Mouse (Mus musculus) layer of hippocampus, adult 9-10 months (tissue): ENCODE measurements around the gene Rnf220.

Source experiments
- DNase-seq: peaks from one replicate; pipeline ENCODE4 v3.0.0; 2022; ENCODE audit warnings: low spot score

The Rnf220 gene

GRCm38 (mm10) chr4:117489566-117489965 is 7.3 kb downstream of the Rnf220 start:
- no peak for DNase-seq

- no peak for DNase-seq
These were observed 9.4 kb downstream of the Rnf220 start for GRCm38 (mm10) chr4:117487471-117487870.

- no peak for DNase-seq
These were observed 10.7 kb downstream of the Rnf220 start for GRCm38 (mm10) chr4:117486188-117486587.

GRCm38 (mm10) chr4:117485045-117485780 is 11.6 kb downstream of the Rnf220 start:
- no peak for DNase-seq

DNA sequence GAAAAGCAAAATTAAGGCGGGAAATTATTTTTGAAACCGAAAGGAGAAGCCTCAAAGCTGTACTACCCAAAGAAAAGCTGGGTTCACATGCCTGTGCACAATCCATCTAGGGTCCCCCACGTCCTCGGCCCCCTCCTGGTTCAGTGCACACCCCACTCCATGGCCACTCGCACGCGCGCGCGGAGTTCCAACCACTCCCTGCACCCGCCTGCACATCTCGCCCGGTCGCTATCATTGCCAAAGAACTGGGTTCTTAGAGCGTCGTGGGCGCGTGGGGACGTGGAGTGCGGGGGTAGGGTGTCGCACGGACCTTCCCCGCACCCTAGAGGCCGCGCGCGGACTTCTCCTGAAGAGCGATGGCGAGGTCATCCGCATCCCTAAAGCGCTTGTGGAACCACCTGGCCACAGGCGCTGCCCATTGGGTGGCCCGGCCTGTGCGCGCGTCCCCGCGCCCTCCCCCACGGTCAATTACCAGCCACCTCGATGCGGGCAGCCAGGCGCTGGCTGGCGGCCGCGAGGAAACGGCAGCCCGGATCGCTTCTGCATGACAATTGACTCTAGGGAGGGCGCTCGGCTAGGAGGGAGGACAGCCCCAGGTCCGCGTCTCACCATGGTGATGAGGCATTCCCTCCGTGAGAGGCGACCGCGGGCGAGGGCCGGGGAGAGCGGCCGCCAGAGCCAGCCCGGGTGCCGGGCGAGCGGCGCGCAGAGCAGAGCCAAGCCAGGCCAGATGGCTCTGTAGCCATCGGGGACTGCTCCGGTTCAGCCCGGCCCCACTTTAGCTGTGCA is 12.4 kb downstream of the Rnf220 start:
- DNase-seq: no peak

- DNase-seq: no peak
These were observed 13.0 kb downstream of the Rnf220 start for GRCm38 (mm10) chr4:117483931-117484255.

DNA sequence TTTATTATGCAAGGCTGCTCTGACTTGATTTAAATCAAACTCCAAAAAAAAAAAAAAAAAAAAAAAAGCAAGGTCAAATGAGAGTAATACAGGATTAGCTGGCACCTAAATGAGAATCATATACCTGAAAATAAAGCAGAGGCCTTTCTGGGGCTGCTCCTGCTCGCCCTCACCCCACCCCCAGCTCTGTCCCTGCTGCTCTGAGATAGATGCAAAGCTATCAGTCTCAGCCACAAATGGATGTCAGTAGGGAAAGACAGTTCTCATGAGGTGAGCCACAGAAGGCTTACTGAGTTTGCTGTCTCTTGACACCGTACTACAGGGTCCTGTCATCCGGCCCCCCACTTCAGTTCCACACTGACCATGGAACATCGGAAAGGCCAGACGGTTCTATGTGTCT is 14.7 kb downstream of the Rnf220 start:
- no peak for DNase-seq

DNA sequence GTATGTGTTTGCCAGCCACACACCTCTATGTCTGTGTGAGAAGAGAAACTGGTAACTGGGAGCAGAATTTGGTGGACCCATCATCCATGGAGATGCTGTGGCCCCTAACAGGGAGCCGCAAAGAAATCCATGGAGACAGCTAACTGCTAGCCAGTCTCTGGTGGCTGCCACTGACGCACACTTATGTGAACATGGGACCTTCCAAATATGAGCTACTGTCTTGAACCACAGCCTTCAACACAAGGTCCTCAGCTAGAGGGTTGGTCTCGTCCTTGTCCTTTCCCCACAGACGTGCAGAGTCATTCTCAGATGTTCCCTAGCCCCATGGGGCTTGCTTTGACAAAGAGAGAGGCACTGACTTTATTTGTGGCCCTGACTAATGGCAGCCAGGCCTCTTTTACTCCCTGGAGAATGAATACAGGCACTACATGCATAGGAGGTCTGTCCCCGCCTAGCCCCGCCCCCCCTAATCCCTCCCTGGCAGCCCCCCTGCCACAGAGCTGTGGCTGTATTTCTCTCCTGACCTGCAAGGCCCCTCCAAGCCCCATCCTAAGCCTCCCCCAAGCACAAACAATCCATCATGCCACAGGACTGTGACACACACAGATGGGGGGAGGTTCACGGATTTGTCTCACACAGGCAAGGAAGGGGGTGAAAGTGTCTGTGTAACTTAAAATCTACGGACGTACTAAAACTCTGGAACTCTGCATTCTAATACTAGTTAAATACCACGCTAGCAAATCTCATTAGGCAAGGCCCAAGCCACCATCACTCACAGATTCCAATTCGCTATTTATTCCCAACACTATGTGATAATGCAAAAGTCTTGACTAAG is 16.0 kb downstream of the Rnf220 start:
- DNase-seq: no peak

DNA sequence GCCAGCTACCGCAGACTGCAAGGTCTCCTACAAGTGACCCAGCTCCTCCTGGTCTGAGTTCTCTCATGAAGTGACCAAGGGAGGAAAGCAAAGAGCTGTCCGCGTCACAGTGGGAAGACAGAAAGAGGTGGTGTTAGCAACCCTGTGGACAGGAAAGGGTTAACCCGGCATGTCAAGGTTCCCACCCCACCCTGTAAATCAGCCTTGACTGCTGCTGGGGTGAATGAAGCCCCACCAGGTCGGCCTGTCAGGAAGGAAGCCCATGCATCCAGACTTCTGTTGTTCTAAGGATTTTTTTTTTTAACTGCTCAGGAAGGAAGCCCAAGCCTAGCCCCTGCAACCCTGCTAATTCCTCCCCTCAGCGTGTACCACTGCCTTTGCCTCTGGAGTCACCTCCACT is 16.9 kb downstream of the Rnf220 start:
- no peak for DNase-seq

DNA sequence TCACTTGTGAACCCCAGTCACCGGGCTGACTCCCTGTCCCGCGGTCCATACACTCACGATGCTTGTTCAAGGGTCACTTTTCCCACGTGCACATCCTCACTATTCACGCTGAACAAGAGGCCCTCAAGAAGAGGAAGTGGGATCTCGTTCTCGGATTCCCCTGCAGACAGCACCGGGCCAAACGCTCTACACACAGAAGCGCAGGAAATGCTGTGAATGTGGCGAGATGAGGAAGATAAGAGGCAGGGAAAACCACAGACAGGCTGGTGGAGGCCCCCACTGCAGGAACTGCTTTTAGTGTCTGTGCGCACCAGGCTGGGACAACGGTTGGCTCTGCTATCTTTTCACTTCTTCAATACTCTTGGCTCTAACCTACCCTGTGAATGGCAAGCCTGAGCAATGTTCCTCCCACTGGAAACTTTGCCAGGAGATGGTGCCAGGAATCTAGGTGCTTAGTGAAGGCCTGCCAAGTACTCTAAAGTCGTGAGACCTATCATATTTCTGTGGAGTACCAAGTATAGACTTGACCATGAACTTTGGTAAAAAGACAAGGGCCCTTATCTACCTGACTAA is 18.7 kb downstream of the Rnf220 start:
- DNase-seq: no peak

GRCm38 (mm10) chr4:117477401-117477800 is 19.5 kb downstream of the Rnf220 start:
- DNase-seq: no peak

DNA sequence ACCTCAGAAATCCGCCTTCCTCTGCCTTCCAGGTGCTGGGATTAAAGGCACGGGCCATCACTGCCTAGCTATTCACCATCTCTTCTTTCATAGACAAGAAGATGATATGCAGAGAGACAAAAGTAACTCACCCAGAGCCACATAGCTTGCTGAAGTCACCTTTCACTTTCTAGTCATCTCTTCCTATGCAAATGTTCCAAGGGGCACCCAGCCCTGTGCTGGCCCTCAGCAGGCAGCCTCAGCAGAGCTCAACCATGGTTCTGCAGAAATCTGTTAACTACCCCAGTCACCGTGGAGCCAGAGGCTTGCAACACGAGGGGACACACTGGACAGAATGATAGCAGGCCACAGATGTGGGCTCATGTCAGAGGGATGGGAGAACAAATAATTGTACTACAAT is 20.1 kb downstream of the Rnf220 start:
- DNase-seq: no peak

- DNase-seq: no peak
These were observed 20.5 kb downstream of the Rnf220 start for GRCm38 (mm10) chr4:117476355-117476754.

GRCm38 (mm10) chr4:117473985-117474354 is 22.9 kb downstream of the Rnf220 start:
- no peak for DNase-seq

DNA sequence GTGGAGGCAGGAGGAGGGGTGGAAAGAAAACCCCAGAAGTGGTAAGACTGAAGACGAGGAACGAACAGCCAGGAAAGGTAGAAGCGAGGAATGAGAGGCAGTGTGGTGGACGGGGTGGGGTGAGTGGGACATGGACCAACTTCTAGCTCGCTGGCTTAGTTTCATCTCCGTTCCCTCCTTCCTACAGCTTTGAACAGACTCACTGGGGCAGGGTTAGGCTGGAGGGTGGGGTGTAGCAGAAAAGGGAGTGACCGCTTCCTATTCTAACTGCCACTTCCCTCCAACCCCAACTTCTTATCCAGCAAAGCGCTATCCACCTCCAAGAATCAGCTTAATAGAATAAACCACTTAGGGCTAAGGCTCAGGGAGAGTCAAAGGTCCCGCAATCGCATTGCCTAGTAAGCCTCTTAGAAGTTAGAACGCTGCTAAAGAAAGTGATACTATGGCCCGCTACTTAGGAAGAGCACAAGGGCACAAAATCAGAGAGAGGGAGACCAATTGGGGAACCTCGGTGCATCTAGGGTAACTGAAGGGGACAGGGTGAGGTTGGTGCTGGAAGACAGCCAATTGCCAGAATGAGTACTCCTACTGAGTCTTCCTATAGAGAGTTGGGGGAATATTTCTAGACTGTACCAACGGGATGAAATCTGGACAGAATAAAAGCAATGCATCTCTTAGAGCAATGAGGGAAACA is 23.4 kb downstream of the Rnf220 start:
- no peak for DNase-seq

DNA sequence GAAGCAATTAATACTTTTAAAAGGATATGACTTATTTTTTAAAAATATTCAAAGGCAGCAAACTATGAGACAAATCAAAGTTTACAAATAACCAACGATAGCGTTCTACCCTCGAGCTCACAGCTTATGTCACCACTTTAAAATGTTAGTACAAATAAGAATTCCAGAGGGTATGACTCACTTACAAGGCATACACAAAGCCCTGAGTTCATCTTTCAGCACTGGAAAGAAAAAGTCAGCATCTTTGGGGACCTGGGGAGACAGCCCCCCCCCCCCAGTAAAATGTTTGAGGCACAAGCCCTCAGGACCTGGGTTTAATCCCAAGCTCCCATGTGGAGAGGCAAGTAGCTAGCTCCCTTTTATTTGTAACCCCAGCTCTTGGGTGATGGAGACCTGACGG is 27.4 kb downstream of the Rnf220 start:
- no peak for DNase-seq

DNA sequence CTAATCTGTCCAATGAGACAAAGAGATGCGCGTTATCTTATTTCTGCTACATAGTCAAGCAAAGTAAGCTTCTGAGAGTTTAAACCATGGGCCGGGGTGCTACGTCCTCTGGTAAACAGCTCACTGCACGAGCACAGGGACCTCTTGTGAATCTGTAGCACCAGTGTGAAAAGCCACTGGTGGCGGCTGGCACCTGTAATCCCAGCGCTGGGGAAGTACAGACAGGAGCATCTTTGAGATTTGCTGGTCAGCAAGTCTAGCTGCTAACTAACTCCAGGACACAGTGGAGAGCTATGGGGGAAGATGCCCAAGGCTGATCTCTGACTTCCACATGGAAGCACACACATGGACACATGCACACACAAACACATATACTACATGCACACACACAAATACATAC is 28.9 kb downstream of the Rnf220 start:
- DNase-seq: no peak

GRCm38 (mm10) chr4:117449151-117449550 is 47.7 kb downstream of the Rnf220 start:
- no peak for DNase-seq

- DNase-seq: no peak
These were observed 48.9 kb downstream of the Rnf220 start for GRCm38 (mm10) chr4:117447926-117448325.

DNA sequence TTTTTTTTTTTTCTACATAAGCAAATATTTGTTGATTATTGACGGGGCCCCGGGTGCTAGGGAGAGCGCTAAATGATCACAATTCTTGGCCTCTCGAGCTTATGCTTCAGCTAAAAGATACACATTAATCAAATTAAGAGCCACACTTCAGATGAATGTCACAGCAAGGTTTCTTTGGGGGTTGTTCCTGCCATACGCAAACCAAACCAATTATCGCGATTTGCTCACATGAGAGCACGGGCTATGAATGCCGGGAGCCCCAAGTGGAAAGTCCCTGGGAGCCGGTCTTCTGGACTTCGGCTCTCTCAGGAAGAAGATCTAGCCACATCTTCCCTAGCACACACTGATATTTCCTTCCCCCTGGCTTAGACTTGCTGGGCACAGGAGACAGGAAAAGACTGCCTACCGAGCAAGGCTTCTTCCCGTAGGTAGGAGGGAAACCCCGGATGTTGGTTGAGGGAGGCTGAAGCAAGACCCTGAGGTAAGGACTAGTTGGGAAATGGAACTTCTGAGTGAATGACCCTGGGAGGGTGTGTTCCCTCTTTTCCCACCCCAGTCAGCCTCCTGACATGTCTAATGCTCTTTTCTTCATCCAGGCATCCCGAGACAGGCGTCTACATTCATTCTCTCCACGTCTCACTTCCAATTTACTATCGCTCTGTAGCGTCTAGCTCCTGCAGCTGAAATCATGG is 51.2 kb downstream of the Rnf220 start:
- DNase-seq: no peak

GRCm38 (mm10) chr4:117438919-117439318 is 57.9 kb downstream of the Rnf220 start:
- no peak for DNase-seq
